Mouse (Mus musculus) left cerebral cortex, adult 11 months (tissue): ENCODE data around the gene Fndc11.

ENCODE experiments used
- DNase-seq: peaks from one replicate; pipeline ENCODE4 v3.0.0; 2022; ENCODE audit warnings: low spot score

The Fndc11 gene

GRCm38 (mm10) chr2:181272092-181272491 is 52.3 kb downstream of the Fndc11 start:
- no peak for DNase-seq
